Mouse (Mus musculus) thymus, postnatal 10 days (tissue): ENCODE results near the gene Atad5.

Experiments
- DNase-seq, 2 experiments: peaks; one replicate each; pipeline ENCODE4 v3.0.0; 2021; ENCODE audit warnings: low spot score in 2 of 2

The Atad5 gene

DNA sequence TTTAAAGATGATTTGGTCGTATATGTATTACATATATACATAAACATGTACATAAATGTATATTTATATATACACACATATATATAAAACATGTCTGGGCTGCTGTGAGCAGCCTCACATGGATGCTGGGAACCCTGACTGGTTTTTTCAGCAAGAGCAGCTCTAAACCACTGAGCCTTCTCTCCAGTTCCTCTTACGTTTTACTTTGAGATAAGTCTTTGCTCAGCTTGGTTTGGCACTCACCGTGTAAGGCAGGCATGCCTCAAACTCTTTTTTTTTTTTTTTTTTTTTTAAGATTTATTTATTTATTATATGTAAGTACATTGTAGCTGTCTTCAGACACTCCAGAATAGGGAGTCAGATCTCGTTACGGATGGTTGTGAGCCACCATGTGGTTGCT lies 61.4 kb downstream of the Atad5 start:
- DNase-seq, result no peak

DNA sequence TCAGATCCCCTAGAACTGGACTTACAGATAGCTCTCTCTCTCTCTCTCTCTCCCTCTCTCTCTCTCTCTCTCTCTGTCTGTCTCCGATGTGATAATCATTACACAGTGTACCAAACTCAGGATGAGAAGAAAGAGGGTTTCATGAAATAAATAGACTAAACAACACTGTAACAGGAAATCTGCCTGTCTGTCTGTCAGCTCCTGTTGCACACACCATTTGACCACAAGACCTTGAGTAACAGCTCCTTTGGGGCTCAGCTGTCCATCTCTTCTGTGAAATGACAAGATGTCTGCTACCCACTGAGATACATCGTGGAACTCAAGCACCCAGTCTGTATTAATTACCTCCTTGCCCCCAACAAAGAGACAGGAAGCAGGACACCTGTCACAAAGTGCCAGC lies 62.3 kb downstream of the Atad5 start:
- no peak for DNase-seq

DNA sequence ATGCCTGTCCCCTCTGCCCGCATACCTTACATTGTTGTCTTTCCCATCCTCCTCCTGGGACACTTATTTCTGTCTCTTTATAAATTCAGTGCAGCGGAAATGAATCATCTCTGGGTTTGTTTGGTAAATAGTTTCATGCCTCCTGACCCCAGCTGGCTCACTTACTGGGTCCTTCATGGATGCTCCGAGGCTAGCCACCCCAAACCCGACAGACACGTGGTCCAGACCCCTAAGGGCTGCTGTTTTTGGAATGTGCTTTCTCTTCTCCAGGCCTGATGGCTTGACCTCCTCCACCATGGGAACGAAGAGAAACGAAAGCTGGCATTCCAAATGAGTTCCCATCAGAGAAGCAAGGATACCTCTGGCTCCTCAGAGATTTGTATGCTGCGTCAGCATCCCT lies 63.2 kb downstream of the Atad5 start:
- no peak for DNase-seq

DNA sequence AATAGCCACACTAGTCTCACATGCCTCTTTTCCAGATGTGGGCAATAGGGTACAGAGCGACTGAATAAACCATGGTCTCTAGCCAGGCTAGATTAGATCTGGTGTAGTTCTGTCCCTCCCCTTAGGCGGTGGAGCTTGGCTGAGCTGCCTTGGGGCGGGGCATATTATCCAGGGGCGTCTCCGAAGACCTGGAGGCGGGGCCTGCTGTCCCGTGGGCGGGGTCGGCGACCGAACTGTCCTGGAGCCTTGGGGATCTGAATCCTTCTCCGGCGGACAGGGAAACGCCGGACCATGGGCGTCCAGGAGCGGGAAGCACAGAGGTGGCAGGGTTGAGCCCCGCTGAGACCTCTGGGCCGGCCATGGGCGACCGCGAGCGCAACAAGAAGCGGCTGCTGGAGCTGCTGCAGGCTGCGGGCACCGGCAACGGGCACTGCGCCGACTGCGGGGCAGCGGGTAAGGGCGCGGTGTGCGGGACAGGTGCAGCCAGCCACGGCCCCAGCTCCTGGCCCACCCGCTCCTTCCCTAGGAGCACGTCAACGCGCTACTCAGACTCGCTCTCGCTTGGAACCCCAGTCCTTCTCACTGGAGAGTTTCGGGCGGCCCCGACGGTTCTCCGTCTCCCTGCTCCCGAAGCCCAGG lies 64.8 kb downstream of the Atad5 start, which contains the start of gene Adap2:
Gene Adap2, plus strand, starts transcription at position 249 of the 639 bp plus-strand sequence.
- peak; percentile 58 to 72 for DNase-seq

DNA sequence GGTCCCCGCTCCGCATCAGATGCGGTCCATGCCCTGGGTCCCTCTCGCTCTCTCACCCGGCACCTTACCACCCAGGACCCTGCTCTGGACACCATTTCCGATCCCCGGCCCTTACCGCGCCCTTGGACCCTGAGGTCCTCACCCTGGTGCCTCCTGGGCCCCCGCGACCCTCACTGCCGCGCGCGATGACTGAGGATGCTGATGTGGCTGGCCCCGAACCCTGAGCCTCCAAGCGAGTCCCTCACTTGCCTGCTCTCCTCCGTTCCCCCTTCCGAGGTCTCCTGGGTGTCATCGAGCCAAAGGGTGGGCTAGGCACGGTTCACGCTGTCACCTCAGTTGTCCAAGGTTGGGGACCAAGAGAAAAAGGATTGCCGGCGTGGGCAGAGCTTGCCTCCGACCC lies 65.3 kb downstream of the Atad5 start:
- no peak for DNase-seq

DNA sequence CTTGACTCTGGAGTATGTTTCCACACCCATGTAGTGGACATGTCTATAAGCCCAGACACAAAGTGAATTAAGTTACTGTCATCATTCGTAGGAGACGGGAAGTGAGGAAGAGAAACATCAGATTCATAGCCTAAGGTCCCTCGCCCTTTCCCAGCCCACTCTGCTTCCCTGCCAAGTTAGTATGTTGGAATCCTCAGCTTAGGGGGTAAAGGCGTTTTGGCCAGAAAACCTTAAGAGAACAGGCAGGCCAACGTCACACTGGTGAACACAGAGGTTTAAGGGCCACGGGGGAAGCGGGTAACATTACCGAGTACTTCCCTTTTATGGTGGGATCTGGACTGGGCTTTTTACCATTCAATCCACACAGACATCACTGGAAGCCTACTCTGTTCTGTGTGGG lies 66.3 kb downstream of the Atad5 start:
- DNase-seq, result no peak

DNA sequence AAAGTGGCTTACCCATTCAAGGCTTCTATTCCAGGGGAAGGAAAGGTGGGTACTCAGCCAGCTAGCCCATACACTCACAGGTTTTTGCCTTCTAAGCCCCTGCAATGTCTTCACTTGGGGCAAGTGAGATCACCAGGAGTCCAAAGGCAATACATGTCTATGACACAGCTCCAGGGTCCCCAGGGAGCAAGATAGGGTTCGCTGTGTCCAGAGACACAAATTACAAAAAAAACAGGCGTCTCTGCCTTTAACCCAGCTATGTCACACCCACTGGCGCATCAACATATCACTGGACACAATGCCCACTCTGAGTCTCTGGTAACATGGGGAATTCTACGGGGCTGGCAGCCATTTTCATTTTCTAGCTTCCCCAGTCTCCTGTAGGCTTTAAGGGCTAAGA lies 66.8 kb downstream of the Atad5 start:
- no peak for DNase-seq

DNA sequence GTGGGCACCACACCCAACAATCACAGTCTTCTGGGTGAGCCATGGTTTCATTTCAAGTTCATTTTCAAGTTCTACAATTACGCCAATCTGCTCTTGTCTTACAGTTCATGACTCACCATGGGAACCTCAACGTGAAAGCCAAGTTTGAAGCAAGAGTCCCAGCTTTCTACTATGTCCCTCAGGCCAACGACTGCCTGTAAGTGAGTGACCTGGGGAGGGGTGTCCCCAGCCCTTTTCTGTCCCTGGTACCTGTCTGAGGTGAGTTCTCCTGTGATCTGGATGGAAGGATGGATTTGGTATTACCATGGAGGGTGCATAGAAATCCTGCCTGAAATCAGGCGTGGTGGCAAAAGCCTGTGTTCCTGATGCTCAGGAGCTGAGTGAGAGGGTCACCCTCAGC lies 67.6 kb downstream of the Atad5 start:
- no peak for DNase-seq

DNA sequence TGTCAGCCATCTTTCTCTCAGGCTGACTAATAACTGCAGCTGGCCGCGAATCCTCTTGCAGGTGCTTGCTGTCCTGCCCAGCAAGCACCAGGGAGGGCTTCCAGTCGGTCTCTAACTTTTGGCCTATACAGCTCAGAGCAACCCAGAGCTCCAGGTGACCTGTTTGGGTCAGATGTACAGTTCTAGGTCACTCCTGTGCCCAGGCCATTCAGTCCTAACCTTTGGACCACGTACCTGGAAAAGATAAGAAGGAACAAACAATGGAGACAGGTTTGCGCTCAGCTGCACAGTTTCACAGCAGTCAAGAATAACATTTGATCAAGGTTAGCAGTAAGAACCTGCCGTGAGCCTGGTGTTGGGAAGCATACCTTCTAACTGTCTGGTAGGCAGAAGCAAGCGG lies 69.8 kb downstream of the Atad5 start:
- no peak for DNase-seq

DNA sequence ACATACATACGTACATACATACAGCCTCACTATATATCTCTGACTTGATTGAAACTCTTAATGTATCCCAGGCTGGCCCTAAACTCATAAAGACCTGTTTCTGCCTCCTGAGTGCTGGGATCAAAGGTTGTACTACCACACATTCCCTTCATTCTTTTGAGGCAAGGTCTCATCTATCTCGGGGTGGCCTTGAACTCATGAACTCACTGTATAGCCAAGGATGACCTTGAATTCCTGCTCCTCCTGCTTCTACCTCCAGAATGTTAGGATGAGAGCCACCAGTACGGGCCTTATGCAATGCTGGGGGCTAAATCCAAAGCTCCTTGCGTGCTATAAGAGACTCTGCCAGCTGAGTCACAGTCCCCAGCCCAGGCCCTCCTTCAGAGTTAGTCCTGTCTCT lies 71.8 kb downstream of the Atad5 start:
- no peak for DNase-seq

DNA sequence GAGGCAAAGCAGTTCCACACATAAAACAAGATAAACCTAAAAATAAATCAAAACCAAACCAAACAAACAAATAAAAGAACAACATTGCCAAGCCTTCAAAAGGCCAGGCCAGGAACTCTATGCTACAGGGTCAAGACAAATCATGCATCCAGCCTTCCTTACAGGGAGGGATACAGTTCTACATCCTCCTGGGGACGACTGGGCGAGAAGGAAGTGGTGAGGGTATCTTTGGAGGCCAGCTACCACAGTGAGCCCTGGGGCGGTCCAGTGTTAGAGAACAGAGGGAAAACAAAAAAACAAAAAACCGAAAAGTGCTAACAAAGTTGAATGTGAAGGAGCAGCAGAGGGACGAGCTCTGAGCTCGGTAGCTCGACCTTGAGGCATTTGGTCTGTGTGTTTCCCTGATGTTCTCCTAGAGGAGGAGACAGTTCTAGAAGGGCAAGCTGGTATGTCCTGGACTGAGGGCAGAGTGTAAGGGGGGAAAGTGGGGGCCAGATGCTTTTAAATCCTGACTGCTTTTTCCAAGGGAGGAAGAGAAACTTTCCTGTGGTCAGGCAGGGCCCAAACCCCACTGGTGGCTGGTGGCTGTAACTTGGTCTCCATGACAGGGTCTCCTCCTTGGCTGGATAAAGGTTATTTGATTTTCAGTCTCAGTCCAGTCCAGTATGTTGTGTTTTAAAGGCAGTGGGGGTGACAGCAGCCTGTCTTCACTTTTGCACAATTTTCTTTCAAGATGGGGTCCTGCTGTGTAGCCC lies 74.3 kb downstream of the Atad5 start:
- no peak for DNase-seq

DNA sequence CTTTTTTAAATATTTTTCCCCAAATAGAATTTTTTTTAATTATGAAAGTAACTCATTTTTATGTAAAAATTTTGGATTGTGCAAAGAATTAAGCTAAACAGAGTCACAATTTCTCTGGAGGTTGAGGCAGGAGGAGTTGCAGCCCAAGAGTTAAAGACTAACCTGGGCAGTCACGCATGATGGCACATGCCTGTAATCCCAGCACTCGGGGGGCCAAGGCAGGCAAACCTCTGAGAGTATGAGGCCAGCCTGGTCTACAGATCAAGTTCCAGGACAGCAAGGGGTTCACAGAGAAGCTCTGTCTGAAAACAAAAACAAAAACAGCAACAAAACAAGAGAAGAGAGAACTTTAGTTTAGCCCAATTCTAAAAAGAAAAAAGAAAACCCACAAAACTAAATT lies 75.0 kb downstream of the Atad5 start:
- DNase-seq, result no peak

DNA sequence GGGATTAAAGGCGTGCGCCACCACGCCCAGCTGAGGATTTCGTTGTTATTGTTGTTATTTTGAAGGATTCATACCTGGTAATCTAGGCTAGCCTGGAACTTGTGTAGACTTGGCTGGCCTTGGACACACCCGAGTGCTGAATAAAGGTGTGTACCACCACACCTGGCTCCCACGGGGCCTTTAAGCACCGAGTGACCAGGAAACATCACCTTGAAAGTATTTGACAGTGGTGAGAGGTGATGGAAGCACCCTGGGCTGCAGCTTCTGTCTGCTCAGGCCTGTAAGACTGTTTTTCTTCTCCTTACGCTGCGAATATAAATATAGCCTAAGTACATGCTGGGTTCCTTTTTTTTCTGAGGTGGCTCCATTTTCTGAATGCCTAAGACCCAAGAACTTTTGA lies 78.9 kb downstream of the Atad5 start:
- DNase-seq, result no peak

DNA sequence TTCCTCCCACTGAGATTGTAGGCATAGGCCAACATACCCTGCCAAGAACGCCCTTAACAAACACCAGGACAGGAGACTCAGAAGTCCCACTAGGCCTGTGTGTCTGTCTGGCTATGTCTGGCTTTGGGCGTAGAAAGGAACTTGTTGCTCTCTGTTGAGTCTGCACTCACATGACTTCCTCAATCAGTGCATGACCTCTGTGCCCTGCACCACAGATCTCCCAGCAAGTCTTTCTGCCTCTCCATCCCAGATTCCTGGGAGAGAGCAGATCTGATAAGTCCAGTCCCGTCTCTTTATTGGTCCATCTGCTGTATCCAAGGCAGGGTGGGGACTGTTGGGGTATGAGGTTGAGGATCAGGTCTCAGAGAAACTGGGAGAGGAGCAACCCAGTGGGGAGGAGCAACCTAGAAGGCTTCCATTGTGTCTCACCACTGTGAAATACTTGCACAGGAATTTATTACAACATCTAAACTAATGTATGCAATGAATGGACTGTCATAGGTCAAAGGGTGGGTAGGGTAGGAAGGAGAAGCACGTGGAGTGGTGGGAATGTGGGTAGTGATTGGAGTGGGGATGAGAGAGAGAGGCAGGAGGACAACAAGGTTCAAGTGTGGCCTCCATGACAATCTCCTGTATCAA lies 79.5 kb downstream of the Atad5 start:
- no peak for DNase-seq

DNA sequence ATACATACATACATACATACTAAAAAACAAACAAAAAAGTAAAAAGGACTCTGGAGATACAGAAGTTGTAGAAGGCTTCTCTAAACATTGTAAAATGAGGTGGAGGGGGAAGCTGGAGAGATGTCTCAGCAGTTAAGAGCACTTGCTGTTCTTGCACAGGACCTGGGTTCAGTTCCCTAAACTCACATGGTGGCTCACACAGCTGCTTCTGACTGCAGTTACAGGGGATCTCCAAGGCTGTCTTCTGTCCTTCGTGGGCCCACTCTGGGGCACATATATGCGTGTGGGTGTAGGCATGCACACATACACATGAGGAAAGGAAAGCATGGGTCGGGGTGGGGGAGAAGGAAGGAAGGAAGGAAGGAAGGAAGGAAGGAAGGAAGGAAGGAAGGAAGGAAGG lies 80.4 kb downstream of the Atad5 start:
- no peak for DNase-seq

DNA sequence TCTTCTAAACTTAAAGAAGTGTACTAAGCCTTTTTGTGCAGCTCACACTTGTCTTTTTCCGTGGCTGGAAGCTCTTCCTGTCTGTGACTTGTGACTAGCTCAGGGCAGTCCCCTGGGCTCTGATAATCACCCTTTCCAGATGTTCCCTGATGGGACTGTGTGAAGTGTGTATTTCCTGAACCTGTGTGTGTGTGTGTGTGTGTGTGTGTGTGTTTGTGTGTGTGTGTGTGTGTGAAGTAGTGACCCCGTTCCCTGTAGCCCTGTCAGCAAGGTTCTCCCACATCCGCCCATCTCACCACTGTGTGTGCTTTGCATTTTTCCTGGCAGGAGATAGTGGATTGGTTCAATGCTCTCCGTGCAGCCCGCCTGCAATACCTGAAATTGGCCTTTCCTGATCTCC lies 81.2 kb downstream of the Atad5 start:
- DNase-seq, result no peak

DNA sequence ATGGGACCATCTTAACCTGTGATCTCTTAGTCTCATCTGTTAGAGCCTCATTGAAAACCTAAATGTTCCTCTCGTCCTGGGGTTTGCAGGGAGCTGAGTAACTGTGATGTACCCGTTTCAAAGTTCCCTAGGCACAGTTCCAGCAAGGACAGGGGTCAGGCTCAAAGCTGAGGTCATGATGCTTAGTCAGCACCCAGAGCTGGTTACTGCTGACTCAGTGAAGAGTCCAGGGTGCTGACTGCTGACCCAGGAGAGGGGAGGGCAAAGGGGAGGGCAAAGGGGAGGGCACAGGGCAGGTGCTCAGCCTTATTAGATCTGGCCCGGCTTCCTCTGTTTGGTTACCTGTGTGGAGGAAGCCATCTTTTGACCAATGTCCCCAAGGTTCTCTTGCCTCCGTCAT lies 82.7 kb downstream of the Atad5 start:
- DNase-seq, result no peak

DNA sequence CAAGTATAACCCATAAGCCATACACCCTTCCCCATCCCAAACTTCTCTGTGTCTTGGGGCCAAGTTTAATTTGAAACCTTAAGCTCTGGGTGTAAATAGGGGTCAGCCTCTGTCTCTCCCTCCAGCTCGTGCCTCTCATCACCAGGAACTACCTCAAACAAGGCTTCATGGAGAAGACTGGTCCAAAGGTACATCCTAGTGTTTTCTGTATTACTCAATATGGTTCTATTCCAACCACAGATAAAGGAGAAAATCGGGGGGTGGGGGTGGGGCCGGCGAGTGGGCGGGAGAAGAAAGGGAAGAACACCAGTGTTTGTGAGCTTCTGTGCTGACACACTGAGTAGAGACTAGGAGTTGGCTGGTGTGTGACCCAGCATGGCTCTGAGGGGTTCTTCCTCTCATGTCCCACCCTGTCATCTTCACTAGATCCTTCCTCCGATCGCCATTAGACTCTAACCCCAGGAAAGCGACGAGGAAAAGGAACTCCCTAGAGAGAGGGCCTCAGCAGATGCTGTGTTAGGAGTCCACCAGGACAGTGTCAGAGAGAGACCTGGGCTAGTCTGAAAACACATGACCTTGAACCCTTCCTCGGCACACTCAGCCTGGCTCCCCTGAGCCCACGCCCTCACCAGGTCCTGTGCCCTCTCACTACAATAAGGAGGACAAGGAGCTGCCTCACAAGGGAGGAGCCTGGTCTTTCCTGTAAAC lies 84.9 kb downstream of the Atad5 start:
- no peak for DNase-seq

DNA sequence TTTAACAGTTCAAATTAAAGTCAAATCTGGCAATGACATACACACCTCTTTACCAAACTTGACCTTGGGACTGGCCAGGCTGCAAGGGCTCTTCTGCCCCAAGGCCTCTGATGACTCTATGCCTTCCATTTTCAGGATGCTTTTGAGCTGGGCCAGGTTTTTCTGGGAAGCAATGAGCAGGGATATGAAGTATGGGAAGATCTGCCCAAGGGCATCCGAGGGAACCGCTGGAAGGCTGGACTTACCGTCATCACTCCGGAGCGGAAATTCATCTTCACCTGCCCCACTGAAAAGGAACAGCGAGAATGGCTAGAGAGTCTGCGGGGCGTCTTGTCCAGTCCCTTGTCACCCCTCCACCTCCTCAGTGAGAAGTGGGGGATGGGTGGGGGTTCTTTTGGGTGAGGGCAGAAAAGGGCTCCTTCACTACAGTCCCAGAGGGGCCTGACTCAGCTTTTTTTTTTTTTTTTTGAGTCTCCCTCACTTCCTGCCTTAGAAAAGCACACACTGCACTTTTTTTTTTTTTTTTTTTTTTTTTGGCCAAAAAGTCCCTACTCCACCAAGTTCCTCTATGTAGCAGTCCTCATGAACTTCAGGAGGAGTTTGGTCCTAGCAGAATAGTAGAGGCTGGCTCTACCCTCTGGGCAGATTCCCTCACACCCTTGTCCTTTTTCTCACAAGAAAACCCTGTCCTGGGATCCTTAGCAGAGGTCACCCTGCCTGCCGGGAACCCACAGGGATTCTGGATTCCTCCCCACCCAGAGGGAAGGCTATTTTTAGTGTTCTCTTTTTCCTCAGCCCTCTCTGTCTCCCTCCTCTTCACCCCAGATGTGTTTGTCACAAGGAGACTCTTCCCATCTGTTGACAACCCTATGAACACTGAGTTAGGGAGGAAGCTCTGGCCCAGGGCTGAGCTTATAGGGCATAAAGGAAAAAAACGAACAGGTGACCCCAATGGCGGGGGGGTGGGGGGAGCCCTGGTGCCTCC lies 88.0 kb downstream of the Atad5 start:
- DNase-seq, result no peak

DNA sequence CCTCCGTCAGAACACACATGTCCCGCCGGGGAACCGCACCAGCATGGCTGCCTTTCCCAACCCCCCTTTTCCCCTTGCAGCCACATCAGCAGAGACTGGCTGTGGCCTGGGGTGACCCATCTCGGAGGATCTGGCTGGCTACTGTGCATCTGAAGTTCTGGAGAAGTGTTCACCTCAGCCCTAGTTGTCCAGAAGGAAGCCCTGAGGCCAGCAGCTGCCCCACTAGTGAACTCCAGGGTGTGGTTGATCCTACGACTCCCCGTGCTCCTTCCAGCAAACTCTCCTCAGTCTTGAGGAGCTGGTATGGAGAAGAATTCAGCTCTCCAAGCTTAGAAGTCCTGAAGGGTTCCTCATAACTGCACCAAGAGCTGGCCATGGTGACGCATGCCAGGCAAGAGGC lies 89.1 kb downstream of the Atad5 start:
- no peak for DNase-seq

DNA sequence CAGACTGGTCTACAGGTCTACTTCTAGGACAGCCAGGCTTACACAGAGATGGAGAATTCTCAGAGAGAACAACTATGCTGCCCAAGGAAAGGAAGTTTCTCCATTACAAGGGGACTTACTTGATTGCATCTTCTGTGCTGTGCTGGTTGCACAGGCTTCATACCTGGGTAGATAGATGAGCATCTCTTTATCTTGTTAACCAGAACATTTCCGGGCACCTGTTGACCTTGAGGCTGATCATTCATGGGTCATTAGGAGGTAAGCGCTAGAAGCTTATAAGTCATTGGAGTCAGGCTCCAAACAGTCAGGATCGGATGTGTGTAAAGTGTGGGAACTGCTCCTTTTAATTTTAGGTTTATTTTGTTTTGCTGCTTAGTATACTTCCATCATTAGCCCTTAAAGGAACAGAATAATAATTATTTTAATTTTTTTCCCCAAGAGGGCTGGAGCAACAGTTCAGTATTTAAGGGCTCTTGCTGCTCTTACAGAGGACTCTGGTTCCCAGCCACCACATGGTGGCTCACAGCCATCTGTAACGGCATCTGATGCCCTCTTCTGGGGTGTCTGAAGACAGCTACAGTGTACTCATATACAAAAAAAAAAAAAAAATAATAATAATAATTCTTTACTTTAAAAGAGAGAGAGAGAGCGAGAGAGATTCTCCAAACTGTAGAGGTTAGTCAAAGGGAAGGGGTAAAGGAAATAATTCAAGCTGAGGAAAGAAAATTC lies 92.0 kb downstream of the Atad5 start:
- DNase-seq, result no peak
